8 mouse cellular contexts compared by ENCODE assay signal in the genomic region with DNA sequence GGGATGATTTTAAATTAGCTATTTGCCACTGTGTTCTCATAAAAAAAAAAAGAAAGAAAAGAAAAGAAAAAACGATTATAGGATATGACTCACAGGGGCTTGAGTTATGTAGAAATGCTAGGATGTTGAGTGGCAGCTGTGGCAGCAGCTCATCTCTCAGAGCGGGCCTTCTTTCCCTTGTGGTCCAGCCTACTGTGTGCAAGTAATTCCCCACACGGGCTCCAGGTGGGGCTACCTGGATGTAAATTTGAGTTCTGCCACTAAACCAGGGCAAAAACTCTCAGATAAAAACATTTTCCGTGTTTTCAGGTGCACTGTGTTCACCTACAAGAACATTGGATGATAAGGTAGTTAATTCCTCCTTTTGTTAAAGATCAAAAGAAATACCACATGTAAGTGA.
DNase-seq lines count a peak whose midpoint lies in the region; ATAC-seq and TF ChIP-seq lines count a peak whose summit lies in the region.
"Had no signal": no experiment of that assay in that cellular context is flagged by ENCODE, and none has a peak within 500 bp of the region (broad histone marks: within the 10 kb centered on the region; RNA-seq: fewer than 3 reads in every experiment).

No protein-coding gene starts in this region.

- TF ChIP-seq POLR2A in MEL (IDR thresholded peaks at IDR 0.05; ENCODE audit: control insufficient read depth in 1 of 2, insufficient read depth in 1 of 2, low read depth in 1 of 2, low read length in 2 of 2, poor library complexity in 1 of 2) = no peak

- ATAC-seq in liver, embryonic 14.5 days (ENCODE audit: insufficient read depth) = no peak
- no peak for ATAC-seq in liver, embryonic 12.5 days
- no peak for ATAC-seq in lung, postnatal 0 days
- no peak for ATAC-seq in forebrain, embryonic 14.5 days

- H3K4me1 ChIP-seq in liver, embryonic 14.5 days (replicated peaks; ENCODE audit: control insufficient read depth in 2 of 2, insufficient read depth in 2 of 2, low read length in 1 of 2) = no peaks in the 10 kb centered on the region
- no peaks in the 10 kb centered on the region for H3K4me1 ChIP-seq in liver, embryonic 12.5 days
- H3K4me1 ChIP-seq in MEL (ENCODE audit: control insufficient read depth in 1 of 2, insufficient read depth in 2 of 2, low read length in 2 of 2) = no peaks in the 10 kb centered on the region
- H3K4me1 ChIP-seq in lung, postnatal 0 days (ENCODE audit: insufficient read depth, low read depth, low read length) = no peaks in the 10 kb centered on the region
- no peaks in the 10 kb centered on the region for H3K4me1 ChIP-seq in forebrain, embryonic 14.5 days (ENCODE audit: control insufficient read depth, insufficient read depth, low read length)

- TF ChIP-seq RAD21 in MEL (IDR thresholded peaks at IDR 0.05; ENCODE audit: low read depth, low read length) = peak; percentile 40

- 31% methylated on average over 4 of the region's 4 CpGs for WGBS in liver, embryonic 14.5 days (ENCODE audit: insufficient replicate concordance)
- 28% methylated on average over 4 of the region's 4 CpGs for WGBS in liver, embryonic 12.5 days (ENCODE audit: insufficient replicate concordance)
- WGBS in lung, postnatal 0 days = 38% methylated on average over 4 of the region's 4 CpGs
- 45% methylated on average over 4 of the region's 4 CpGs for WGBS in forebrain, embryonic 14.5 days

- peak; percentile 8; the same call in 1 of the 2 replicates for TF ChIP-seq CTCF in liver, embryonic 14.5 days (IDR thresholded peaks at IDR 0.05; ENCODE audit: low read depth)
- peak in 2 of 3 experiments; percentile 23 to 41; a peak in 2 of 6 replicates for TF ChIP-seq CTCF in MEL (IDR thresholded peaks at IDR 0.05 in 2 of 3, conservative IDR thresholded peaks at IDR 0.05 in 1 of 3; ENCODE audit: control insufficient read depth in 1 of 3, insufficient read depth in 1 of 3, low read depth in 2 of 3, low read length in 3 of 3, poor library complexity in 1 of 3, severe bottlenecking in 1 of 3)
- peak; percentile 50 for TF ChIP-seq CTCF in lung, postnatal 0 days (IDR thresholded peaks at IDR 0.05)

- H3K4me2 ChIP-seq in liver, embryonic 14.5 days (ENCODE audit: low read depth) = no peak overlapping the region
- no peak overlapping the region for H3K4me2 ChIP-seq in liver, embryonic 12.5 days
- no peak overlapping the region for H3K4me2 ChIP-seq in lung, postnatal 0 days (replicated peaks; ENCODE audit: low read depth, low read length)
- no peak overlapping the region for H3K4me2 ChIP-seq in forebrain, embryonic 14.5 days (ENCODE audit: low read length)

- H3K4me3 ChIP-seq in liver, embryonic 14.5 days (ENCODE audit: insufficient read depth in 1 of 2, low read depth in 2 of 2, low read length in 2 of 2) = no peak overlapping the region
- H3K4me3 ChIP-seq in liver, embryonic 12.5 days = no peak overlapping the region
- H3K4me3 ChIP-seq in MEL (ENCODE audit: control insufficient read depth in 1 of 2, insufficient read depth in 1 of 2, low read depth in 2 of 2, low read length in 2 of 2) = no peak overlapping the region
- no peak overlapping the region for H3K4me3 ChIP-seq in lung, postnatal 0 days (ENCODE audit: low read depth, low read length)
- H3K4me3 ChIP-seq in forebrain, embryonic 14.5 days (ENCODE audit: low read depth, low read length) = no peak overlapping the region

- H3K27ac ChIP-seq in liver, embryonic 14.5 days = no peak overlapping the region
- no peak overlapping the region for H3K27ac ChIP-seq in liver, embryonic 12.5 days
- no peak overlapping the region for H3K27ac ChIP-seq in MEL (ENCODE audit: control insufficient read depth, low read depth, low read length)
- H3K27ac ChIP-seq in lung, postnatal 0 days (ENCODE audit: low read length) = no peak overlapping the region
- H3K27ac ChIP-seq in forebrain, embryonic 14.5 days (ENCODE audit: low read depth, low read length) = no peak overlapping the region

- H3K36me3 ChIP-seq in liver, embryonic 14.5 days (replicated peaks; ENCODE audit: control insufficient read depth, insufficient read depth, low read depth) = no peaks in the 10 kb centered on the region
- H3K36me3 ChIP-seq in liver, embryonic 12.5 days = no peaks in the 10 kb centered on the region
- H3K36me3 ChIP-seq in MEL (ENCODE audit: control insufficient read depth in 1 of 2, insufficient read depth in 2 of 2, low read length in 2 of 2) = peaks cover 0 to 2% of the 10 kb centered on the region in 2 experiments; a peak in 1 of 4 replicates
- no peaks in the 10 kb centered on the region for H3K36me3 ChIP-seq in lung, postnatal 0 days (ENCODE audit: insufficient read depth, low read length)
- H3K36me3 ChIP-seq in forebrain, embryonic 14.5 days (ENCODE audit: control insufficient read depth, insufficient read depth, low read length) = no peaks in the 10 kb centered on the region

- TF ChIP-seq EP300 in liver, embryonic 14.5 days (IDR thresholded peaks at IDR 0.05; ENCODE audit: low read depth) = no peak
- no peak for TF ChIP-seq EP300 in MEL (IDR thresholded peaks at IDR 0.05; ENCODE audit: low read depth in 1 of 2, low read length in 2 of 2)
- TF ChIP-seq EP300 in lung, postnatal 0 days (IDR thresholded peaks at IDR 0.05) = no peak

- H3K27me3 ChIP-seq in liver, embryonic 14.5 days (ENCODE audit: control insufficient read depth, insufficient read depth, low read length) = no peaks in the 10 kb centered on the region
- no peaks in the 10 kb centered on the region for H3K27me3 ChIP-seq in liver, embryonic 12.5 days (replicated peaks)
- no peaks in the 10 kb centered on the region for H3K27me3 ChIP-seq in MEL (ENCODE audit: control insufficient read depth in 1 of 2, insufficient read depth in 2 of 2, low read length in 2 of 2)
- H3K27me3 ChIP-seq in lung, postnatal 0 days (replicated peaks; ENCODE audit: insufficient read depth, low read length) = no peaks in the 10 kb centered on the region
- H3K27me3 ChIP-seq in forebrain, embryonic 14.5 days (replicated peaks; ENCODE audit: control insufficient read depth, insufficient read depth, low read length) = no peaks in the 10 kb centered on the region

- H3K79me2 ChIP-seq in MEL (ENCODE audit: control insufficient read depth, insufficient read depth, low read length, poor library complexity) = no peaks in the 10 kb centered on the region

- no peak overlapping the region for H3K9ac ChIP-seq in liver, embryonic 14.5 days (replicated peaks)
- no peak overlapping the region for H3K9ac ChIP-seq in liver, embryonic 12.5 days
- H3K9ac ChIP-seq in MEL (ENCODE audit: control insufficient read depth, low read depth, low read length, poor library complexity, severe bottlenecking) = no peak overlapping the region
- no peak overlapping the region for H3K9ac ChIP-seq in lung, postnatal 0 days (replicated peaks; ENCODE audit: low read depth)
- no peak overlapping the region for H3K9ac ChIP-seq in forebrain, embryonic 14.5 days (ENCODE audit: low read length)

- H3K9me3 ChIP-seq in liver, embryonic 14.5 days (ENCODE audit: control insufficient read depth, low read length) = no peaks in the 10 kb centered on the region
- H3K9me3 ChIP-seq in liver, embryonic 12.5 days (replicated peaks) = no peaks in the 10 kb centered on the region
- no peaks in the 10 kb centered on the region for H3K9me3 ChIP-seq in MEL (replicated peaks; ENCODE audit: insufficient read depth, low read length)
- no peaks in the 10 kb centered on the region for H3K9me3 ChIP-seq in lung, postnatal 0 days (ENCODE audit: low read length)
- no peaks in the 10 kb centered on the region for H3K9me3 ChIP-seq in forebrain, embryonic 14.5 days (replicated peaks; ENCODE audit: control insufficient read depth, low read length)

- no peak for DNase-seq in liver, embryonic 14.5 days (ENCODE audit: low read depth in 3 of 3, low spot score in 3 of 3)
- DNase-seq in MEL (ENCODE audit: low read depth, low spot score) = peak; percentile 33
- DNase-seq in lung, postnatal 0 days (ENCODE audit: low spot score) = no peak
- peak; percentile 44 for DNase-seq in thymus, postnatal 25 days
- DNase-seq in forebrain, embryonic 14.5 days (ENCODE audit: low spot score) = no peak
- no peak for DNase-seq in left cerebral cortex, adult 8-10 months (ENCODE audit: low spot score in 2 of 2)
- DNase-seq: gastrocnemius, postnatal 36 days had no signal

TF ChIP-seq in MEL, 35 proteins besides CTCF, POLR2A, EP300 and RAD21:
- TF ChIP-seq POLR2AphosphoS5 (IDR thresholded peaks at IDR 0.05; ENCODE audit: borderline replicate concordance, low read depth, low read length) (no peak), SMC3 (IDR thresholded peaks at IDR 0.05; ENCODE audit: low read depth, low read length) (peak; percentile 53), MYB (IDR thresholded peaks at IDR 0.05; ENCODE audit: low read depth, low read length) (no peak)

Comparison
In these comparisons a context has a peak if more than half of its experiments do, and no peak if none do; other contexts are left out.
1. DNase-seq: peak in MEL (single experiment) and thymus, postnatal 25 days (single experiment); none in liver, embryonic 14.5 days (0 of 3), lung, postnatal 0 days (single experiment), forebrain, embryonic 14.5 days (single experiment) and left cerebral cortex, adult 8-10 months (0 of 2).
2. Peak in every context shown above with its lines, with median percentiles within 50 percentile points of each other: CTCF ChIP-seq.